Mouse (Mus musculus) heart, adult 18-20 months (tissue): ENCODE measurements around the gene Aldh1a1. TPM values are rescaled to one million over a fixed set of nuclear protein-coding genes. Genes with fewer than 3 reads are reported as not detected.

Source experiments
- DNase-seq, 2 experiments: peaks; one replicate each; pipeline ENCODE4 v3.0.0; 2021 to 2022; ENCODE audit warnings: mixed read lengths in 1 of 2
- total RNA-seq, 2 experiments: library from RNA; stranded (reverse); gene quantifications; 2 replicates each; pipeline ENCODE4 v1.2.3; 2021

Gene Aldh1a1
- total RNA-seq, 2 experiments from 2014 or later: 20.0 to 35.0 TPM

DNA sequence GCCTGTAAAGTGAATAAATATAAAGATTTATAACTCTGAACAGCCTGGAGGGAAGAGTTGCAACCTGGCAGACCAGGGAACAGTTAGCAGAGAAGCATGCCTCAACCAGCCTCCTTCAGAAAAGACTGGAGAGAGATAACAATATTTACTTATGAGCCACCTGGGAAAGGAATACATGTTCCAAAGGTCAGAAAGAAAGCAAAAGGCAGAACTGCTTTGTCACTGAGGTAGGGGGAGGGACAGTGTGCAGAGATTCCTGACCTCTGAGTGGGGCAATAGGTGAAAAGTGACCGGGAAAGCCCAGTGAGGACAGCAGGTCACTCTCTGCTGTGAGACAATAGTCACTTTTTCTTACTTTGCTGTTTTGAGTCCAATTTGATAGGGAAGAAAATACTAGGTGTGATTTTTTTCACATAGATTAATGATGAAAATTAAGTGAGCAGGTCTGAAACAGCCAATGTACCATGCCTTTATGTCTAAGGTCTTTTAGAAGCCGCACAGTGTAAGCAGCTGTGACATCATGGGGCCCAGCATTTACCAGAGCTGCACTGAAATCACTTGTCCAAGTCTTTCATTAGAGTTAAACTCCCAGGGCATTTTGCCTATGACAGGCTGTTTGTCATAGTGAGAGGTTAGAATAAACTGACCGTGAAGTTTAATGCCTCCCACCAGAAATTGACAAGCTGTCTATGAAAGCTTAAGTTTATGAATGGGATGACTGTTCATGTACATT, 161.8 kb downstream of the Aldh1a1 start:
- no peak for DNase-seq

DNA sequence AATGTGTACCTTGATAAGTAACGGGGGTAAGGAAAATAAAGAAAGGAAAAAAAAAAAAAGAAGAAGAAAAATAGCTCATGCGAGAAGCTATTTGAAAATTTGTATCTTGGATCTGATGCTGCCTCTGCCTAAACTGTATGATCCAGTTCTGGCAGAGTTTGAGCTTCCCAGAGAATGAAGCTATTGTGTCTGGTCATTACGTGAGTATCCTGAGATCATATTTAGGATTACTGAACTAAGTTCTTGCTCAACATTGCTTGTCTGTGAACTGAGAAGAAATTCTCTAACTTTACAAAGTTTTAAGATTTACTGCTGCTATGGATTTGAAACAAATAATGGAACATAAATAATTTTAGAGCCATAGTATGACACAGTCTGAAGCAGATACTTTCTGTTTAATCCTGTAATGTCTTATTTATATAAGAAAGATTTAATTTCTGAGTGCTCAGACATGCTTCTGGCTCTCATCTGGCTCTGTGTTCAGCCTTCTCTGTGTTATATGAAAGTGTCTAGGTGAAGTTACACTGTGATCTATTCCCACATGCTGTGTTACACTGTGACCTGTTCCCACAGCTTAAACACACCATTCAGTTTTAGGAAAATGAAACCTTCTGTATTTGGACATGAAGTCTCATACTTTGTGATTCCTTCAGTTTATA, 185.3 kb downstream of the Aldh1a1 start:
- DNase-seq: no peak

Other genes starting within 250 kb of the Aldh1a1 start
- 10 to 100 TPM; 17.3 to 19.3 TPM for gene Anxa1, start 101.8 kb upstream of the Aldh1a1 start, total RNA-seq
- gene Aldh1a7, start 234.8 kb downstream of the Aldh1a1 start, total RNA-seq: 1 to 10 TPM in 1 of 2 experiments, under 1 TPM in 1; 0.12 to 1.9 TPM